Mouse (Mus musculus) midbrain, postnatal 0 days (tissue): ENCODE measurements around the gene Bcam. TPM values are rescaled to one million over a fixed set of nuclear protein-coding genes. Genes with fewer than 3 reads are reported as not detected.

Source experiments
- ATAC-seq: fragments of 200-750 bp; cut with Nextera tagmentation; 2 replicates; pipeline ENCODE4 v1.8.0; 2017; ENCODE audit warnings: moderate number of reproducible peaks, mild to moderate bottlenecking, moderate TSS enrichment, moderate library complexity; ENCODE audit not compliant: low FRiP score
- DNase-seq: peaks from one replicate; pipeline ENCODE4 v3.0.0-alpha.2; 2015; ENCODE audit warnings: low spot score
- H3K27ac ChIP-seq: fragments of 300-500 bp; sonication (generic); 2 replicates; pipeline ENCODE4 v1.5.1; 2014; ENCODE audit warnings: low read depth, mild to moderate bottlenecking, low read length, mixed read lengths
- H3K27me3 ChIP-seq: fragments of 300-500 bp; sonication (generic); 2 replicates; pipeline ENCODE4 v1.6.1; 2014; ENCODE audit warnings: low read length, control low read depth, mixed read lengths; ENCODE audit not compliant: insufficient read depth
- H3K36me3 ChIP-seq: fragments of 300-500 bp; sonication (generic); 2 replicates; pipeline ENCODE4 v1.6.1; 2014; ENCODE audit warnings: low read length, control low read depth, mixed read lengths; ENCODE audit not compliant: insufficient read depth
- H3K4me1 ChIP-seq: fragments of 300-500 bp; sonication (generic); 2 replicates; pipeline ENCODE4 v1.6.1; 2014; ENCODE audit warnings: mild to moderate bottlenecking, control low read depth, antibody characterized with exemption, low read length, mixed read lengths; ENCODE audit not compliant: insufficient read depth
- H3K4me2 ChIP-seq: fragments of 300-500 bp; sonication (generic); 2 replicates; pipeline ENCODE4 v1.6.1; 2014; ENCODE audit warnings: low read depth, mild to moderate bottlenecking, low read length, mixed read lengths; ENCODE audit not compliant: poor library complexity, severe bottlenecking
- H3K4me3 ChIP-seq: fragments of 300-500 bp; sonication (generic); 2 replicates; pipeline ENCODE4 v1.5.1; 2014; ENCODE audit warnings: low read depth, mild to moderate bottlenecking, low read length, moderate library complexity
- H3K9ac ChIP-seq: fragments of 300-500 bp; sonication (generic); replicated peaks from 2 replicates; pipeline ENCODE4 v1.6.1; 2014; ENCODE audit warnings: mild to moderate bottlenecking, low read length, moderate library complexity, mixed read lengths; ENCODE audit not compliant: poor library complexity, severe bottlenecking
- H3K9me3 ChIP-seq: fragments of 300-500 bp; sonication (generic); 2 replicates; pipeline ENCODE4 v1.6.1; 2016; ENCODE audit warnings: low read length, control low read depth
- CTCF ChIP-seq: IDR thresholded peaks from 2 replicates; pipeline ENCODE4 v1.5.1; 2016; ENCODE audit warnings: antibody characterized with exemption, mild to moderate bottlenecking
- WGBS: fragments of 180-500 bp; shearing (Covaris S2); extraction: QIAGEN DNeasy Blood & Tissue Kit; methylation state at CpG from one replicate; pipeline ENCODE4 v1.1.7; 2014; 5-methylcytosine and 5-hydroxymethylcytosine counted together
- polyA plus RNA-seq: library from polyadenylated mRNA; unstranded; fragments of >200 nt; fragmentation: Nextera tagmentation; extraction: Ambion mirVana; gene quantifications from 2 replicates; pipeline ENCODE4 v1.2.1, GENCODE M21; 2015
- total RNA-seq: library from RNA; depleted of rRNA; stranded (reverse); fragments of >200 nt; gene quantifications from 2 replicates; pipeline ENCODE4 v1.2.3, GENCODE M21; 2014

Bcam gene
- total and polyA plus RNA-seq, 2 experiments from 2014 or later: 18.7 to 33.5 TPM

GRCm38 (mm10) chr7:19748219-19749195 is 22.3 kb downstream of the Bcam start:
- Histone ChIP-seq H3K27me3 (no peaks in the 10 kb centered on the region), H3K4me1 (peaks cover 21% of the 10 kb centered on the region), H3K36me3 (no peaks in the 10 kb centered on the region), H3K4me2 (peak overlapping the region; percentile 92), H3K9me3 (no peaks in the 10 kb centered on the region), H3K27ac (peak overlapping the region; percentile 79), H3K9ac (peak overlapping the region; percentile 93), H3K4me3 (peak overlapping the region; percentile 83)
- no peak for TF ChIP-seq CTCF
- ATAC-seq: peak; percentile 14
- no peak for DNase-seq
- under 1% methylated on average over 30 of the region's 32 CpGs for WGBS

- Histone ChIP-seq H3K27me3 (no peaks in the 10 kb centered on the region), H3K27ac (no peak overlapping the region), H3K4me2 (peak overlapping the region; percentile 92), H3K9ac (peak overlapping the region; percentile 93), H3K4me1 (peaks cover 21% of the 10 kb centered on the region), H3K4me3 (peak overlapping the region; percentile 83), H3K36me3 (no peaks in the 10 kb centered on the region), H3K9me3 (no peaks in the 10 kb centered on the region)
- DNase-seq (no peak), ATAC-seq (no peak)
- WGBS: 8% methylated on average over 23 of the region's 25 CpGs
- no peak for TF ChIP-seq CTCF
These were observed 23.2 kb downstream of the Bcam start for GRCm38 (mm10) chr7:19747420-19748218.

- no peak overlapping the region; the same call in 1 of the 2 replicates for H3K9ac ChIP-seq
These were observed 24.2 kb downstream of the Bcam start for GRCm38 (mm10) chr7:19746426-19747201.

GRCm38 (mm10) chr7:19745971-19746370 is 24.8 kb downstream of the Bcam start:
- no peak for TF ChIP-seq CTCF
- H3K4me3 ChIP-seq: no peak overlapping the region
- ATAC-seq (no peak), DNase-seq (no peak)
- no peaks in the 10 kb centered on the region for H3K9me3 ChIP-seq
- peak overlapping the region; percentile 92; the same call in 1 of the 2 replicates for H3K4me2 ChIP-seq
- H3K36me3 ChIP-seq: no peaks in the 10 kb centered on the region
- H3K4me1 ChIP-seq: peaks cover 21% of the 10 kb centered on the region
- H3K27ac ChIP-seq: no peak overlapping the region
- 90% methylated on average over 8 of the region's 10 CpGs for WGBS
- H3K27me3 ChIP-seq: no peaks in the 10 kb centered on the region
- no peak overlapping the region for H3K9ac ChIP-seq

More at GRCm38 (mm10) chr7:19746426-19747201, 24.2 kb downstream of the Bcam start:
- TF ChIP-seq CTCF: no peak
- Histone ChIP-seq H3K9me3 (no peaks in the 10 kb centered on the region), H3K4me3 (no peak overlapping the region), H3K4me2 (peak overlapping the region; percentile 92), H3K4me1 (peaks cover 21% of the 10 kb centered on the region), H3K27ac (no peak overlapping the region), H3K27me3 (no peaks in the 10 kb centered on the region), H3K36me3 (no peaks in the 10 kb centered on the region)
- WGBS: 31% methylated on average over 6 of the region's 6 CpGs
- DNase-seq (no peak), ATAC-seq (no peak)

- Histone ChIP-seq H3K4me3 (no peak overlapping the region), H3K4me1 (peaks cover 16% of the 10 kb centered on the region), H3K9me3 (no peaks in the 10 kb centered on the region), H3K36me3 (no peaks in the 10 kb centered on the region), H3K27me3 (no peaks in the 10 kb centered on the region), H3K4me2 (no peak overlapping the region), H3K27ac (no peak overlapping the region), H3K9ac (no peak overlapping the region)
- DNase-seq: peak; percentile 18
- TF ChIP-seq CTCF: no peak
- WGBS: 72% methylated on average over 14 of the region's 14 CpGs
- no peak for ATAC-seq
These were observed 26.0 kb downstream of the Bcam start for GRCm38 (mm10) chr7:19744590-19745385.
